Mouse (Mus musculus) hindbrain, embryonic 13.5 days (tissue): ENCODE data around the gene Hsd3b1. TPM values are rescaled to one million over a fixed set of nuclear protein-coding genes. Genes with fewer than 3 reads are reported as not detected.

Source experiments
- ATAC-seq: fragments of 200-750 bp; cut with Nextera tagmentation; 2 replicates; pipeline ENCODE4 v1.8.0; 2017; ENCODE audit warnings: moderate TSS enrichment; ENCODE audit not compliant: low FRiP score
- H3K27ac ChIP-seq: fragments of 300-500 bp; sonication (generic); 2 replicates; pipeline ENCODE4 v1.5.1; 2015; ENCODE audit warnings: inconsistent platforms, mild to moderate bottlenecking, moderate library complexity
- H3K27me3 ChIP-seq: fragments of 300-500 bp; sonication (generic); 2 replicates; pipeline ENCODE4 v1.6.1; 2015; ENCODE audit warnings: mild to moderate bottlenecking, inconsistent platforms
- H3K36me3 ChIP-seq: fragments of 300-500 bp; sonication (generic); 2 replicates; pipeline ENCODE4 v1.6.1; 2015; ENCODE audit warnings: mild to moderate bottlenecking, inconsistent platforms
- H3K4me1 ChIP-seq: fragments of 300-500 bp; sonication (generic); replicated peaks from 2 replicates; pipeline ENCODE4 v1.6.1; 2015; ENCODE audit warnings: inconsistent platforms
- H3K4me2 ChIP-seq: fragments of 300-500 bp; sonication (generic); 2 replicates; pipeline ENCODE4 v1.6.1; 2015; ENCODE audit warnings: inconsistent platforms, mild to moderate bottlenecking, moderate library complexity
- H3K4me3 ChIP-seq: fragments of 300-500 bp; sonication (generic); 2 replicates; pipeline ENCODE4 v1.5.1; 2015; ENCODE audit warnings: mild to moderate bottlenecking, inconsistent platforms
- H3K9ac ChIP-seq: fragments of 300-500 bp; sonication (generic); 2 replicates; pipeline ENCODE4 v1.6.1; 2015; ENCODE audit warnings: mild to moderate bottlenecking, inconsistent platforms
- H3K9me3 ChIP-seq: fragments of 300-500 bp; sonication (generic); 2 replicates; pipeline ENCODE4 v1.6.1; 2016; ENCODE audit warnings: inconsistent platforms
- WGBS: fragments of 180-500 bp; shearing (Covaris S2); methylation state at CpG from one replicate; pipeline ENCODE4 v1.1.7; 2015; 5-methylcytosine and 5-hydroxymethylcytosine counted together
- polyA plus RNA-seq: library from polyadenylated mRNA; unstranded; fragments of >200 nt; fragmentation: Nextera tagmentation; extraction: Ambion mirVana; gene quantifications from 2 replicates; pipeline ENCODE4 v1.2.1, GENCODE M21; 2015

The Hsd3b1 gene
- polyA plus RNA-seq: 0.13 and 0.27 TPM in 2 replicates

DNA sequence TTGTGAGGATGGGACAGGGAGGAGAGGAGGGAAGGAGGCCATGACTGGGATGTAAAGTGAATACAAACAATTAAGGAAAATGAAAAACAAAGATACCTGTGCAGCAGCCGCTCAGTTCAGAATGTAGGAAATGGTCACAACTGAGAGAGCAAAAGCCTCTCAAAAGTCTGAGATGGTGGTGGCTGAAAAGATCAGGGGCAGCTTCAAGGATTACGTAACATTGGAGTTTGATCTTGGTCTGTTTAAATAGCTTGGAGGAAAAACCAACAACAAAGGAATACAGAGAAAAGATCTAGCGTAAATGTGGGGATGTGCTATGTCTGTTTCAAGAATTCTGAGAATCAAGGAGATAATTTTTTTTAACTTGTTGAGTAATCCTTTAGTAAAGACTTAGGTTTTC, at the start of gene Hsd3b1:
Hsd3b1 (minus strand) TSS at position 219 of the 400 bp plus-strand sequence.
- 91% methylated on average over 3 of the region's 3 CpGs for WGBS
- no peaks in the 10 kb centered on the region for H3K36me3 ChIP-seq
- no peak within 1 kb of the TSS for H3K27ac ChIP-seq
- H3K9ac ChIP-seq: no peak within 1 kb of the TSS
- H3K27me3 ChIP-seq: no peaks in the 10 kb centered on the region
- ATAC-seq: no peak
- no peaks in the 10 kb centered on the region for H3K9me3 ChIP-seq
- H3K4me1 ChIP-seq: no peaks in the 10 kb centered on the region
- H3K4me2 ChIP-seq: no peak within 1 kb of the TSS
- H3K4me3 ChIP-seq: no peak within 1 kb of the TSS

DNA sequence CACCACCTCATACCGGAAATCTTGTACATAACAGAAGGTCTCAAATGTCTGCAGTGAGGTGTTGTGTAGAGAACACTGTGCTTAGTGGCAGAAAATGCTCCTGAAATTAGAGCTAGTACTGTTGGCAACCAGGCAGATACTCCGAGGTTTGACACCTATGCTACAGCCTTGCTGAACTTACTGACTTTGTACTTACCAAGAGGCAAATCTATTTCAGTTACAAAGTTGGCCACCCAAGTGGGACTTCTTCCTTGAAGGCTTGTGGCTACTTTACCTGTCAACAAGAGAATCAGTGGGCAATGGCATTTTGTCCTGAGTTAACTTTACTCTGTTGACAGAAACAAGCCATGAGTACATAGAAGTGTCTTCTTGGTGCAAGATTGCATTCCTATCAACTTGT, 38.0 kb upstream of the Hsd3b1 start:
- Histone ChIP-seq H3K9me3 (no peaks in the 10 kb centered on the region), H3K27me3 (no peaks in the 10 kb centered on the region), H3K27ac (no peak overlapping the region), H3K4me1 (no peaks in the 10 kb centered on the region), H3K9ac (no peak overlapping the region), H3K4me3 (no peak overlapping the region), H3K36me3 (no peaks in the 10 kb centered on the region), H3K4me2 (no peak overlapping the region)
- no peak for ATAC-seq
- 98% methylated on average over 2 of the region's 2 CpGs for WGBS

DNA sequence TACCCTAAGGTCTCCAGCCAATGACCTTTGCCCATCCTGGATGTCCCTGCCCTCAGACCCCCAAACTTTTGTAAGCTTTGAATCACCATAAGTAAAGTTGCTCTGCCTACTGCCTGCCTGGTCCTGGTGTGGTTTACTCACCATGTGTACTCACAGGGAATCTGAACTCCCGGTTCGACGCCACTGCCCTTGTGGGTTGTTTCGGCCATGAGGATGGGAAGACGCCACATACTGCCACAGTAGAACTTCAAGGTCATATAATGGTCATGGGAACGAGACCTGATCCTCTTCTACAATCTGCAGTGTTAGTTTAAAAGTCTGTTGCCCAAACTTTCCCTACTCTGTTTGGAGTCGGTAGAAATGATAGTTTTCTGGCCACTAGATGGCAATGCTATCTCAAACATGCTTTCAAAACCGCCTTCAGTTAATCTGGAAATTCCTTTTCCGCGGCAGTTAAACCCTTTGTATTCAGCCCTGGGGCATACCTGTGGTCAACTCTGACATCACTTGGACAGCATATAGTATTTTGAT, 35.5 kb upstream of the Hsd3b1 start:
- Histone ChIP-seq H3K9ac (no peak overlapping the region), H3K4me1 (no peaks in the 10 kb centered on the region), H3K27ac (no peak overlapping the region), H3K27me3 (no peaks in the 10 kb centered on the region), H3K4me3 (no peak overlapping the region), H3K9me3 (no peaks in the 10 kb centered on the region), H3K36me3 (no peaks in the 10 kb centered on the region), H3K4me2 (0 out of 2 replicates have a peak overlapping the region, but pooled peaks have one; percentile 21)
- 47% methylated on average over 10 of the region's 10 CpGs for WGBS
- ATAC-seq: peak; percentile 43; the same call in 1 of the 2 replicates

DNA sequence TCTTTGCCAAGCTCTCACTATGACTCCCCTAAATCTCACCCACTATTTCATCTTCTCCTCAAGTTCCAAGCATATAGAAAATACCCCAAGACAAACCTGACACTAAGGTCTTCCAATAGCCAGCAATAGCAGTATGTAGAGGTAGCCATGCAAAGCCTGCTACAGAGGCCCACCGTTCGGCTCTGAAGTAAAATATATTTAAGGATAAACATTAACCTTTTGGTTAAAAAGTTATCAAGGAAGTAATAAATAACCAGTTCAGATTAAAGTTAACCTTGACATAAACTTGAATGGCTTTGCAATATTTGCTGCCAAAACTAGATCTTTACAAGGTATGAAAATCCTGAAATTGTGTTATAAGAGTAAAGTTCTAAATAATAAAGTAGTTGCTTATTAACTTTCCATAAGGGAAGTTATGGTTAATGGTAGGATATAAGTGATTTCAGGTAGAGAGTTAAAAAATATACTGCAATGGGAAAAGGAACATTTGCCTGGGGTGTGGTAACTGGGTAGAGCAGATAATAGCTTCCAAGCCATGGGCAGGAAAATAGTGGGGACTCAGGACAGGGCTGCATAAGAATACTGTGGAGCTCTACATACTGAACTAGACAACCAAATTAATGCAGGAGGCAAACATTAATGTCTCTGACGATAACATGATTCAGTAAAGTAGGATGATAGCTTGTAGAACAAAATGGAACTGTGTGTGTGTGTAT, 33.6 kb upstream of the Hsd3b1 start, which contains the start of gene Hao2:
Hao2 (minus strand) TSS at position 183 of the 716 bp plus-strand sequence.
- no peaks in the 10 kb centered on the region for H3K36me3 ChIP-seq

DNA sequence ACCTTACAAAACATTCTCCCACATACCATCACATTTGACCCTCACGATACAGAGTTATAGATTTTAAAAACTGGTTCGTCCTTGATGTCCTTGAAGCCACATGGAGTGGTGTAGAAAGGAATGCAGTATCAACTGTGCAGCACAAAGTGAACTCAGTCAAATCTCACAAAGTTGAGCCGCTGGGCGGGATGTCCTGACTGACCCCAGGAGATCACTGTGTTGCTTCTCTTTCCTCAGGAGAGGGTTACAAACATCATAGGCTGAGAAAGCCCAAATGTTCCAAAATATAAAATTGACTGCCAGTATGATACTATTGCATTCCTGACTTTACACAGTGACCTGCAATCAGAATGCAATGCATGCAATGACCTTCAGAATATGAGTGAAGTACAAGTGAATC, 30.8 kb upstream of the Hsd3b1 start:
- H3K9ac ChIP-seq: no peak overlapping the region
- WGBS: 90% methylated on average over 4 of the region's 4 CpGs
- H3K27ac ChIP-seq: no peak overlapping the region
- ATAC-seq: no peak
- H3K4me3 ChIP-seq: no peak overlapping the region
- no peaks in the 10 kb centered on the region for H3K27me3 ChIP-seq
- H3K36me3 ChIP-seq: no peaks in the 10 kb centered on the region
- H3K4me2 ChIP-seq: no peak overlapping the region
- no peaks in the 10 kb centered on the region for H3K4me1 ChIP-seq
- H3K9me3 ChIP-seq: no peaks in the 10 kb centered on the region

More for the DNA sequence above, 33.6 kb upstream of the Hsd3b1 start, which contains the start of gene Hao2:
- no peaks in the 10 kb centered on the region for H3K9me3 ChIP-seq
- no peak within 1 kb of the TSS for H3K4me3 ChIP-seq
- no peak within 1 kb of the TSS for H3K9ac ChIP-seq
- H3K27ac ChIP-seq: no peak within 1 kb of the TSS
- WGBS: 90% methylated on average over 3 of the region's 3 CpGs
- no peaks in the 10 kb centered on the region for H3K4me1 ChIP-seq
- no peak for ATAC-seq
- no peak within 1 kb of the TSS for H3K4me2 ChIP-seq
- H3K27me3 ChIP-seq: no peaks in the 10 kb centered on the region

DNA sequence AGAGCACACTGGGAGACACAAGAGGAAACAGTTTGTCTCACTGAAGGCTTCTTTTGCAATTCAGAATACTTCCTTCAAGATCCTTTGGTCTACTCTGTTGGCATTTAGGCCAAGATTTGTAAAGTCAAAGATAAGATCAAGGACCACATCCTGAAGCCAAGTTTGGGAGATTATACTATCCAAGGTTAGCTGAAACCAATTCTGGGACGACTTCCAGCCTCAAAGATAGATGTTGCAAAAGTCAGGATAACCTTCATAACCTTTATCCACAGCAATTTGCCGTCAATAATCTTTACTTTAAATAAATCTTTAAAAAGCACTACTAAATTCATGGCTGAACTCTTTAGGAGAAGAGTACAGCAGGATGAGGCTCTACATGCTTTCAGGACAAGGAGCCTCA, 28.6 kb upstream of the Hsd3b1 start:
- H3K36me3 ChIP-seq: no peaks in the 10 kb centered on the region
- WGBS: 81% methylated on average over 2 of the region's 2 CpGs

DNA sequence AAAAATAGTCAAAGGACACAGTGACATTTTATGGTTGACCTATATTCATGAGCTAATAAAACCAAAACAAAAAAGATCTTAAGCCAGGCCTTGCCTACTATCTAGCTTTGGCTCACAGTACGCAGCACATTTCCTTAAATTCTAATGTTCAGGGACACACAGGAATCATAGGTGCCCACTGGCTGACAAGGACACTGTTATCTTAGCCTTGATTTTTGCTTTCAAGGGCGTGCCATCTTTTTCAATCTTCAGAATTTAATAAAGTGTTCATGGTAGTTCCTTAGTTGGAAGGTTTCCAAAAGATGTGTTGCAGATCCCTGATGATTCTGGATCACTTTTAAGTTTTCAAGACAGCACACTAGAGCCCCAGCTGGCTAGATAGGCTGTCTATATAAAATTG, 21.2 kb upstream of the Hsd3b1 start:
- Histone ChIP-seq H3K4me3 (no peak overlapping the region), H3K27me3 (no peaks in the 10 kb centered on the region), H3K4me2 (no peak overlapping the region), H3K27ac (no peak overlapping the region), H3K9ac (no peak overlapping the region), H3K9me3 (no peaks in the 10 kb centered on the region), H3K36me3 (no peaks in the 10 kb centered on the region), H3K4me1 (no peaks in the 10 kb centered on the region)
- 94% methylated on average over 2 of the region's 2 CpGs for WGBS
- no peak for ATAC-seq

More for the DNA sequence above, 28.6 kb upstream of the Hsd3b1 start:
- Histone ChIP-seq H3K4me2 (no peak overlapping the region), H3K27ac (no peak overlapping the region), H3K4me1 (no peaks in the 10 kb centered on the region), H3K27me3 (no peaks in the 10 kb centered on the region), H3K9me3 (no peaks in the 10 kb centered on the region), H3K4me3 (no peak overlapping the region), H3K9ac (no peak overlapping the region)
- ATAC-seq: no peak

DNA sequence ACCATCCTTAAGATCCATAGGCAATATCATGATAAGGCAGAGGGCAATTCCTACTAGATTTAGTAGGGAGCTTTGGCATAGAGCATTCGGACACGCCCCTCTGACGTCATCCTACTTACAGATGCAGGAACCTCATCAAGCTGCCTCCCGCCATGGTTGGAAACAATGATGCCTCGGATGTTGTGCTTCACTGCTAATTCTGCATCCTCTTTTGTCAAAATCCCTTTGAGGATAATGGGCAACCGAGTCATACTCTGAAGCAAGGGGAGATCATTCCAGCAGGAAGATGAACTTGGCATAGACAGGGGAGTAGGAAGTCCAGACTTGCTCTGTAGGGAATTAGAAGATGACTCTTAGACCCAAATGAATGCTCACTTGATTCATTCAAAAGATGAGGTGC, 20.6 kb upstream of the Hsd3b1 start:
- ATAC-seq: no peak
- Histone ChIP-seq H3K36me3 (no peaks in the 10 kb centered on the region), H3K4me2 (no peak overlapping the region), H3K4me3 (no peak overlapping the region), H3K9me3 (no peaks in the 10 kb centered on the region), H3K27ac (no peak overlapping the region), H3K9ac (no peak overlapping the region), H3K27me3 (no peaks in the 10 kb centered on the region), H3K4me1 (no peaks in the 10 kb centered on the region)
- WGBS: 66% methylated on average over 6 of the region's 6 CpGs

DNA sequence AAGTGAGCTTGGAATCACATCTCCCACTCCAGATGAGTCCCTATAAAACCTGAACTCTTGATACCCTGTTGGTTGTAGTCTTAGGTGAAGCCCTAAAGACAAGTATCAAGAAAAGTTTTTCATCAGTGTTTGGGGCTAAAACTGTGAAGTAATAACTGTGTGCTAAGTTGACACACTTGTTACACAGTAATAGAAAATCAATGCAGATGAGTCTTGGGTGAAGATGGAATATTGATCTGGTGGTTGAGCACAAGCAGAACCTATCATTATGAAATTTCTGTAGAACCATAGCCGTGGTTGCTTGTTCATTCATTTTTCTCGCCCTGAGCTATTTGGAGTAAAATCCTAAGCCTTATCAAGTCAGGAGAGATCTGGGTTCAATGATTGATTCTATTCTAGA, 8.6 kb upstream of the Hsd3b1 start:
- H3K4me2 ChIP-seq: no peak overlapping the region
- no peaks in the 10 kb centered on the region for H3K4me1 ChIP-seq
- 84% methylated on average over 2 of the region's 2 CpGs for WGBS
- no peak overlapping the region for H3K4me3 ChIP-seq
- H3K9ac ChIP-seq: no peak overlapping the region
- no peak for ATAC-seq
- no peaks in the 10 kb centered on the region for H3K27me3 ChIP-seq
- H3K9me3 ChIP-seq: no peaks in the 10 kb centered on the region
- H3K36me3 ChIP-seq: no peaks in the 10 kb centered on the region
- no peak overlapping the region for H3K27ac ChIP-seq

DNA sequence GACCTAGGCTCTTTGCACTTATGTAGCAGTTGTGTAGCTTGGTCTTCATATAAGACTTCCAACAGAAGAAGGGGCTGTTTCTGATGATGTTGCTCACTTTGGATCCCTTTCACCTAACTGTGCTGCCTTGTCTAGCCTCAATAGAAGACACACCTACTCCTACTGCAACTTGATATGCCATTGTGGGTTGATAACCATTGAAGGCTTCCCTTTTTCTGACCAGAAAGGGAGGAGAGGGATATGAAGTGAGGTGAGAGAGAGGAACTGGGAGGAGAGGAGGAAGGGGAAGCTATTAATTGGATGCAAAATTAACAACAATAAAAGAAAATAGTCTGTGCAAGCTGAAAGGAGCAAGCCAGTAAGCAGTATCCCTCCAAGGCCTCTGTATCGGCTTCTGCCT, 3.2 kb upstream of the Hsd3b1 start:
- Histone ChIP-seq H3K4me1 (no peaks in the 10 kb centered on the region), H3K4me3 (no peak overlapping the region), H3K9ac (no peak overlapping the region), H3K27ac (no peak overlapping the region), H3K9me3 (no peaks in the 10 kb centered on the region), H3K4me2 (no peak overlapping the region), H3K27me3 (no peaks in the 10 kb centered on the region), H3K36me3 (no peaks in the 10 kb centered on the region)
- 100% methylated on average over 1 of the region's 1 CpGs for WGBS
- ATAC-seq: no peak

DNA sequence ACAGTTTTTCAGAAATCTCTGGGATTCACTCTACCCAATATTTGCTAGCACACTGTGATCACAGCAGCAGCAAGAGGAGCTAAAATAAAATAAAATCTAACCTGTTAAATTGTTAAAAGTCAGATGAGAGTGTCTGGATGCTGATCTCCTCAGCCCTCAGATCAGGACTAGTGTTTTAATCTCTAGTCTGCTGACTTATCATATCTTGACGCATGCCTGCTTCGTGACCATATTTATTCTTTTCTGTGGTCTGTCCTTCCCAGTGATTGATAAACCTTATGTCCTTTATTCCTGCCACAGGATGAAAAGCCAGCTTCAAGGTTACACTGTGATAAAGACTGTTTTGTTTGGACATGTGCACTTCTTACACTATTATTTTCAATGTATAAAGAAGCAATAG, 1.5 kb downstream of the Hsd3b1 start:
- Histone ChIP-seq H3K4me1 (no peaks in the 10 kb centered on the region), H3K9ac (no peak overlapping the region), H3K9me3 (no peaks in the 10 kb centered on the region), H3K27me3 (no peaks in the 10 kb centered on the region), H3K4me3 (no peak overlapping the region), H3K27ac (no peak overlapping the region), H3K36me3 (no peaks in the 10 kb centered on the region), H3K4me2 (no peak overlapping the region)
- WGBS: 82% methylated on average over 2 of the region's 2 CpGs
- no peak for ATAC-seq

DNA sequence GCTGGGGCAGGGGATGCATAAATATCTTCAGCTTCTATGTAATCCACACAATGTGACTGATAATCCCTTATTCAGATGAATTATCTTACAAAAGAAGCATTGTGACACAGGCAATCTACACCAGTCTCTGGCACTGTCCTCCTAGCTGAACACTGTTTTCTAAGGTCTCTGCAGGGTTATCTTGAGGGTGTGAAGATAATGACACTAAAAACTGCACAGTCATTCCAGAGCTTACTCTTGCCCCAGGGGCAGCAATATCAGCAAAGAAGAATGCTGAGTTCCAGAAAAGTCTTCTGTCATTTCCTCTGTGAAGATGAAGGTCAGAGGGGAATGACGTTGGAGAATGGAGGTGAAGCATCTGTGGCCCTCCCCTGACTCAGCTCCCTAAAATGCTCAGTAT, 2.7 kb downstream of the Hsd3b1 start:
- no peaks in the 10 kb centered on the region for H3K4me1 ChIP-seq
- no peak overlapping the region for H3K4me3 ChIP-seq
- H3K27me3 ChIP-seq: no peaks in the 10 kb centered on the region
- ATAC-seq: no peak
- H3K9me3 ChIP-seq: no peaks in the 10 kb centered on the region
- no peak overlapping the region for H3K4me2 ChIP-seq
- H3K9ac ChIP-seq: no peak overlapping the region
- no peaks in the 10 kb centered on the region for H3K36me3 ChIP-seq
- WGBS: 85% methylated on average over 1 of the region's 1 CpGs
- H3K27ac ChIP-seq: no peak overlapping the region

DNA sequence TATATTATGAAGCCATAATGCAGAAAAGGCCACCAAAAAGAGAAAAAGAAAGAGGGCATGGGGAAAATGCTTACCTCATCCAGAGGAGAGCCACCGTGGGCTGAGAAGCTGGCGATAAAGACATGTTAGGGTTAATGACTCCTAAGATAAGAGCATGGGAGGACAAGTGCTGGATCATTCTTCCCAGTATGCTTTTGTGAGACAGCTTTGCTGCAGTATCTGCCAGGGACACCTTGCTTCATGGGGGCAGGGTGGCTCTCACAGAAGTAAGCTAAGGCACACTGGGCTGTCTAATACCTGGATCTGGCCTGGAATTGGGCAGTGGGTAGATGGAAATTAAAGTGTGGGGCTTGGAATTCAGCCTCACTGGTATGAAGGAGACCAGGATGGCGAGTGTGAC, 4.4 kb downstream of the Hsd3b1 start:
- Histone ChIP-seq H3K36me3 (no peaks in the 10 kb centered on the region), H3K9ac (no peak overlapping the region), H3K27me3 (no peaks in the 10 kb centered on the region), H3K9me3 (no peaks in the 10 kb centered on the region), H3K27ac (no peak overlapping the region), H3K4me3 (no peak overlapping the region), H3K4me1 (no peaks in the 10 kb centered on the region), H3K4me2 (no peak overlapping the region)
- ATAC-seq: no peak
- 86% methylated on average over 3 of the region's 3 CpGs for WGBS
